Mouse (Mus musculus) ES-Bruce4 (cell line): Measurements from ENCODE around the gene Slc5a3.

Source experiments
- CTCF ChIP-seq: IDR thresholded peaks from one replicate; pipeline ENCODE4 v1.8.1; 2011; ENCODE audit warnings: low read depth, low read length
- POLR2A ChIP-seq: IDR thresholded peaks from one replicate; pipeline ENCODE4 v1.8.1; 2011; ENCODE audit warnings: low read length; ENCODE audit not compliant: insufficient read depth

DNA sequence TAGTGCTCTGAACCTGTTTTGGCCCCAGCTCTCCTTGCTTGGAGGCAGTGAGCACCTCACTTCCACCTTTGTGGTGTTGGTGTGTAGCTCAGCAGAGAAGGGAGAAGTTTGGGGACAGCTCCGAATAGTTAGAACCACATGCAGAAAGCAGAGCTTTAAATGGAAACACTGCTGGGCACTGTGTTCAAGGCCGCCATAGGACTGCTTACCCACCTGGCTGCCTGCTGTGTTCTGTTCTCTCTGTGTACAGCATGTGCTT, 46.1 kb downstream of the Slc5a3 start:
- TF ChIP-seq POLR2A (no peak), CTCF (no peak)
